Mouse (Mus musculus): ENCODE measurements around the gene Drd3. TPM values are rescaled to one million over a fixed set of nuclear protein-coding genes. Genes with fewer than 3 reads are reported as not detected.

The Drd3 gene
- polyA plus RNA-seq, 1 experiment from 2014 or later, result not detected

- DNase-seq (ENCODE audit: low spot score), result no peak
- no peaks in the 10 kb centered on the region for H3K4me1 ChIP-seq
- no peaks in the 10 kb centered on the region for H3K9me3 ChIP-seq
- H3K36me3 ChIP-seq (replicated peaks), result peaks cover 70% of the 10 kb centered on the region
- no peak overlapping the region for H3K27ac ChIP-seq (replicated peaks)
- no peaks in the 10 kb centered on the region for H3K27me3 ChIP-seq (replicated peaks; ENCODE audit: low read depth, poor library complexity, severe bottlenecking)
- no peak overlapping the region for H3K4me3 ChIP-seq
Measured at GRCm38 (mm10) chr16:43869805-43870204, 116.0 kb downstream of the Drd3 start.

GRCm38 (mm10) chr16:43871419-43871818 is 117.6 kb downstream of the Drd3 start:
- no peak overlapping the region for H3K4me3 ChIP-seq
- H3K27me3 ChIP-seq (replicated peaks; ENCODE audit: low read depth, poor library complexity, severe bottlenecking), result no peaks in the 10 kb centered on the region
- WGBS, result 92% methylated on average over 7 of the region's 7 CpGs
- no peak overlapping the region for H3K27ac ChIP-seq (replicated peaks)
- H3K4me1 ChIP-seq, result no peaks in the 10 kb centered on the region
- peaks cover 83% of the 10 kb centered on the region for H3K36me3 ChIP-seq (replicated peaks)
- no peak for DNase-seq (ENCODE audit: low spot score)
- H3K9me3 ChIP-seq, result no peaks in the 10 kb centered on the region

Small RNA genes lying within 50 kb of the gene (microRNA-seq; reads per million reads assigned to microRNA genes)
- gene Gm25996, result not detected

Other genes with a start within 250 kb of the Drd3 start
- not detected in 2 replicates for gene Tigit, start 89.9 kb upstream of the Drd3 start, polyA plus RNA-seq (2016; fragmentation: Nextera tagmentation; extraction: Ambion mirVana)
- 16.3 and 20.2 TPM in 2 replicates for gene Ccdc191, start 135.8 kb downstream of the Drd3 start, polyA plus RNA-seq (2016; fragmentation: Nextera tagmentation; extraction: Ambion mirVana)
- gene Qtrt2, start 172.8 kb downstream of the Drd3 start, polyA plus RNA-seq (2016; fragmentation: Nextera tagmentation; extraction: Ambion mirVana), result 36.0 and 37.4 TPM in 2 replicates
- 0.50 and 0.59 TPM in 2 replicates for gene Zdhhc23, start 225.8 kb downstream of the Drd3 start, polyA plus RNA-seq (2016; fragmentation: Nextera tagmentation; extraction: Ambion mirVana)

All from embryonic facial prominence, embryonic 10.5 days (tissue).